Comparison of ENCODE assay signal across 10 mouse cellular contexts in genomic region chr12:31507718-31508364, GRCm38 (mm10). TPM values are rescaled to one million over a fixed set of nuclear protein-coding genes. Genes with fewer than 3 reads are reported as not detected.
DNase-seq lines count a peak whose midpoint lies in the region; ATAC-seq and TF ChIP-seq lines count a peak whose summit lies in the region.
"Had no signal": no experiment of that assay in that cellular context is flagged by ENCODE, and none has a peak within 500 bp of the region (broad histone marks: within the 10 kb centered on the region; RNA-seq: fewer than 3 reads in every experiment).

No protein-coding gene starts in this region.

- H3K4me2 ChIP-seq in hindbrain, postnatal 0 days (ENCODE audit: low read depth, low read length), result no peak overlapping the region
- H3K4me2 ChIP-seq in hindbrain, embryonic 12.5 days (replicated peaks), result no peak overlapping the region
- H3K4me2 ChIP-seq in forebrain, embryonic 16.5 days (ENCODE audit: low read length), result no peak overlapping the region
- H3K4me2 ChIP-seq: limb, embryonic 12.5 days had no signal

- H3K9me3 ChIP-seq in hindbrain, postnatal 0 days (ENCODE audit: low read length), result no peaks in the 10 kb centered on the region
- H3K9me3 ChIP-seq in hindbrain, embryonic 12.5 days (replicated peaks), result no peaks in the 10 kb centered on the region
- H3K9me3 ChIP-seq in forebrain, embryonic 16.5 days (ENCODE audit: control insufficient read depth, low read length), result no peaks in the 10 kb centered on the region
- H3K9me3 ChIP-seq: limb, embryonic 12.5 days had no signal

- no peak for ATAC-seq in hindbrain, postnatal 0 days
- no peak for ATAC-seq in hindbrain, embryonic 12.5 days (ENCODE audit: low FRiP score)
- no peak for ATAC-seq in forebrain, embryonic 16.5 days

- TF ChIP-seq POLR2A in thymus, adult 2 months (IDR thresholded peaks at IDR 0.05; ENCODE audit: control insufficient read depth, extremely low read depth, insufficient read depth, low read length, poor library complexity), result no peak

- TF ChIP-seq CTCF in hindbrain, postnatal 0 days (IDR thresholded peaks at IDR 0.05; ENCODE audit: low read depth), result peak; percentile 69
- TF ChIP-seq CTCF in thymus, adult 2 months (IDR thresholded peaks at IDR 0.05; ENCODE audit: borderline replicate concordance, control insufficient read depth, extremely low read depth, insufficient read depth, low read length, poor library complexity), result no peak

- H3K27ac ChIP-seq in hindbrain, postnatal 0 days, result no peak overlapping the region
- H3K27ac ChIP-seq in hindbrain, embryonic 12.5 days, result no peak overlapping the region
- no peak overlapping the region for H3K27ac ChIP-seq in thymus, adult 2 months (ENCODE audit: control insufficient read depth, insufficient read depth, low read length)
- no peak overlapping the region for H3K27ac ChIP-seq in forebrain, embryonic 16.5 days (ENCODE audit: low read length)
- H3K27ac ChIP-seq: limb, embryonic 12.5 days had no signal

- H3K4me1 ChIP-seq in hindbrain, postnatal 0 days (ENCODE audit: insufficient read depth, low read length), result no peaks in the 10 kb centered on the region
- no peaks in the 10 kb centered on the region for H3K4me1 ChIP-seq in hindbrain, embryonic 12.5 days
- H3K4me1 ChIP-seq in thymus, adult 2 months (replicated peaks; ENCODE audit: control insufficient read depth, insufficient read depth, low read length), result no peaks in the 10 kb centered on the region
- no peaks in the 10 kb centered on the region for H3K4me1 ChIP-seq in forebrain, embryonic 16.5 days (replicated peaks; ENCODE audit: control insufficient read depth, insufficient read depth, low read length)
- H3K4me1 ChIP-seq: limb, embryonic 12.5 days had no signal

- 35% methylated on average over 6 of the region's 6 CpGs for WGBS in hindbrain, postnatal 0 days
- WGBS in hindbrain, embryonic 12.5 days, result 48% methylated on average over 6 of the region's 6 CpGs
- WGBS in thymus, adult 2 months, result 45% methylated on average over 6 of the region's 6 CpGs
- 39% methylated on average over 6 of the region's 6 CpGs for WGBS in forebrain, embryonic 16.5 days

- DNase-seq in hindbrain, postnatal 0 days (ENCODE audit: low spot score), result peak; percentile 79
- DNase-seq in thymus, postnatal 14 days, result peak; percentile 18
- DNase-seq in thymus, adult 2 months, result no peak
- peak; percentile 22 for DNase-seq in c-Kit-positive CD71-negative TER-119-negative erythroid progenitor cells, embryonic 14.5 days (ENCODE audit: low read depth)
- peak; percentile 74 for DNase-seq in retina, embryonic 14.5 days (ENCODE audit: low spot score)
- DNase-seq in frontal cortex, postnatal 10 days (ENCODE audit: low spot score in 2 of 2), result no peak

- H3K36me3 ChIP-seq in hindbrain, postnatal 0 days (ENCODE audit: insufficient read depth, low read length), result no peaks in the 10 kb centered on the region
- H3K36me3 ChIP-seq in hindbrain, embryonic 12.5 days, result no peaks in the 10 kb centered on the region
- H3K36me3 ChIP-seq in thymus, adult 2 months (ENCODE audit: control insufficient read depth, insufficient read depth, low read length), result no peaks in the 10 kb centered on the region
- H3K36me3 ChIP-seq in forebrain, embryonic 16.5 days (ENCODE audit: control insufficient read depth, insufficient read depth), result no peaks in the 10 kb centered on the region
- H3K36me3 ChIP-seq: limb, embryonic 12.5 days had no signal

- no peak overlapping the region for H3K4me3 ChIP-seq in hindbrain, postnatal 0 days (ENCODE audit: low read length)
- no peak overlapping the region for H3K4me3 ChIP-seq in hindbrain, embryonic 12.5 days
- H3K4me3 ChIP-seq in thymus, adult 2 months (ENCODE audit: control insufficient read depth, insufficient read depth, low read length), result no peak overlapping the region
- H3K4me3 ChIP-seq in forebrain, embryonic 16.5 days (replicated peaks; ENCODE audit: low read length), result no peak overlapping the region
- H3K4me3 ChIP-seq: limb, embryonic 12.5 days had no signal

- H3K27me3 ChIP-seq in hindbrain, postnatal 0 days (ENCODE audit: insufficient read depth, low read length), result no peaks in the 10 kb centered on the region
- H3K27me3 ChIP-seq in hindbrain, embryonic 12.5 days, result no peaks in the 10 kb centered on the region
- H3K27me3 ChIP-seq in thymus, adult 2 months (ENCODE audit: control insufficient read depth, insufficient read depth, low read length), result no peaks in the 10 kb centered on the region
- no peaks in the 10 kb centered on the region for H3K27me3 ChIP-seq in forebrain, embryonic 16.5 days (replicated peaks; ENCODE audit: control insufficient read depth, insufficient read depth, low read length)
- H3K27me3 ChIP-seq: limb, embryonic 12.5 days had no signal

- H3K9ac ChIP-seq in hindbrain, postnatal 0 days (replicated peaks; ENCODE audit: low read length), result no peak overlapping the region
- no peak overlapping the region for H3K9ac ChIP-seq in hindbrain, embryonic 12.5 days
- no peak overlapping the region for H3K9ac ChIP-seq in forebrain, embryonic 16.5 days (replicated peaks; ENCODE audit: low read depth, low read length)
- H3K9ac ChIP-seq: limb, embryonic 12.5 days had no signal

RNA-seq across cellular contexts. Expression of gene Cbll1, which starts 8.4 kb away (rescaled TPM):
- 16.3 and 18.2 TPM in 2 replicates for total RNA-seq in hindbrain, postnatal 0 days (2014; rRNA removed)
- 11.9 and 14.5 TPM in 2 replicates for polyA plus RNA-seq in hindbrain, postnatal 0 days (2015; fragmentation: Nextera tagmentation; extraction: Ambion mirVana)
- polyA plus RNA-seq in hindbrain, embryonic 12.5 days (2016; fragmentation: Nextera tagmentation; extraction: Ambion mirVana), result 15.9 and 18.1 TPM in 2 replicates
- 14.0 and 14.2 TPM in 2 replicates for polyA plus RNA-seq in thymus, adult 2 months (2012; rRNA removed)
- polyA plus RNA-seq in forebrain, embryonic 16.5 days (2015; fragmentation: Nextera tagmentation; extraction: Ambion mirVana), result 15.9 and 16.0 TPM in 2 replicates

RNA-seq across cellular contexts. Expression of gene Slc26a4, which starts 51.9 kb away (rescaled TPM):
- total RNA-seq in hindbrain, postnatal 0 days (2014; rRNA removed), result not detected in 2 replicates
- 0.04 and 0.09 TPM in 2 replicates for polyA plus RNA-seq in hindbrain, postnatal 0 days (2015; fragmentation: Nextera tagmentation; extraction: Ambion mirVana)
- 0.25 and 0.44 TPM in 2 replicates for polyA plus RNA-seq in hindbrain, embryonic 12.5 days (2016; fragmentation: Nextera tagmentation; extraction: Ambion mirVana)
- polyA plus RNA-seq in thymus, adult 2 months (2012; rRNA removed), result 0.19 and 1.0 TPM in 2 replicates
- polyA plus RNA-seq in forebrain, embryonic 16.5 days (2015; fragmentation: Nextera tagmentation; extraction: Ambion mirVana), result 0.26 TPM in 1 of 2 replicates, not detected in the other
- polyA plus RNA-seq: spleen, adult 2 months had no signal

Comparison
In these comparisons a context has a peak if more than half of its experiments do, and no peak if none do; other contexts are left out.
1. DNase-seq: peak in hindbrain, postnatal 0 days (single experiment), thymus, postnatal 14 days (single experiment), c-Kit-positive CD71-negative TER-119-negative erythroid progenitor cells, embryonic 14.5 days (single experiment) and retina, embryonic 14.5 days (single experiment); none in thymus, adult 2 months (single experiment) and frontal cortex, postnatal 10 days (0 of 2).